Mouse (Mus musculus): ENCODE results near the gene Elmo1.
A peak's percentile ranks its signal among the peaks of the same experiment; 100 is the strongest.
"Not testable (repeated sequence)": the region's sequence is repeated elsewhere in the genome, so short reads cannot be mapped to it uniquely, and the experiment has no call there.

Elmo1 gene

DNA sequence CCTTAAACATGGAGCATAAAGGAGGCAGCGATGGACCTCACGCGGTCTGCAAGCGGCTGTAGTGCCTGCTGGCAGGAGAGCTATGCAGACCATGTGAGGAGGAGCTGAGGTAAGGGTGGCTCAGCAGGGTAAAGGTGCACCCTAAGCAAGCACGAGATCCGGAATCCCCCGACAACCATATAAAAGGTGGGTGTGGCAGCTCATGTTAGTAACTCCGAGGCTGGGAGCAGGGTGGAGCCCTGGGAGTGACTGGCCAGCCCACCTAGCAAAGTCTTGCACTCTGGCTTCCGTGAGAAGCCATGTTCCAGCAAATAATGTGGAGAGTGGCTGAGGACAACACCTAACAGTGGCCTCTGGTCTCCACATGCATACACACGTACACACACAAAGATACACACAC lies 466.3 kb downstream of the Elmo1 start:
- ATAC-seq (ENCODE audit: insufficient number of reproducible peaks, low FRiP score, low TSS enrichment), result no peak

DNA sequence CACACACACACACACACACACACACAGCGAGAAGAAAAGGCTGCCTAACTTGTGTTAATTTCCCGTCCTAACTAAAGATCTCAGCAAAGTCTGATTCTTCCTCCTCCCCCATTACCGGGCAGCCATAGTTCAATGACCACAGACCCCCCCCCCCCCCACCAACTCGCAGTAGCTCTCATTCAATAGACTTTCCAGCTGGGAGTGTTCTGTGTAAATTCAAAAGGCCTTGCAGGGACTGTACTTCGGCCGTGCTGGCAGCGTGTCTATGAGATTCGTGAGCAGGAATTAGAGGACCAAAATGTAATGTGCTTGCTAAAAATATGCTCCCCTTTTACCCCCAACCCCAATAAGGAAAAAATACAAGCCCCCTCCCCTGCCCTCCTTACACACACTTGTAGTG lies 466.8 kb downstream of the Elmo1 start:
- no peak for ATAC-seq (ENCODE audit: insufficient number of reproducible peaks, low FRiP score, low TSS enrichment)

DNA sequence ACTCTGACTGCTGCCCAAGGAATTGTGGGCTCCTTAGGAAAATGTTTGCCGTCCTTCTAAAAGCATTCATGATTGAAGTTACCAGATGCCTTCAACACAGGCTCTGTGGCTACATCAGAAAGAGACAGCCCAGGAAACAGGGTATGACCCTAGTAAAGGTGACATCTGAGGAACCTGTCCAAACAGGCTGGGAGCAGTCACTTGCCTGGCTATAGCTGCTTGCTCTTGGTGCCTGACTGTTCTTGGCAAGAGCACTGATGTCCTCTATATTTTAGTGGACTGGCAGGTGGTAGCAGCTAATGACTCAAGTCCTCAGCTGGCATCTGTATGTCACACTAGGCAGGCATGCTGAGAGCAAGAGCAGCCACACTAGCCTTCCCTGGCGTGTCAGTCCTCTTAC lies 468.0 kb downstream of the Elmo1 start:
- peak; percentile 90 for ATAC-seq (ENCODE audit: insufficient number of reproducible peaks, low FRiP score, low TSS enrichment)

DNA sequence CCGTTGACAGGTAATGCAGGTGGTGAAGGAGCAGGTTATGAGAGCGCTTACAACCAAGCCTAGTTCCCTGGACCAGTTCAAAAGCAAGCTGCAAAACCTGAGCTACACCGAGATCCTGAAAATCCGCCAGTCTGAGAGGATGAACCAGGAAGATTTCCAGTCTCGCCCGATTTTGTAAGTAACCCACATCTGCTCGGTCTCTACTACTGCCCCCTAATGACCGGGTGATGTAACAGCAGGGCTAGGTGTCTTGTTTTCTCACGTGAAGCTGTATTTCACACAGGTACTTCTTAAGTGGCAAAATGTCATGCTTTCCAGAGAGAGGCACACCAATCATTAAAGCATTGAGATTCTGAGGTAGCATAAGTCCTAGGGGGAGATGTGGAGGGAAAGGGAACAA lies 474.0 kb downstream of the Elmo1 start:
- no peak for ATAC-seq (ENCODE audit: insufficient number of reproducible peaks, low FRiP score, low TSS enrichment)

DNA sequence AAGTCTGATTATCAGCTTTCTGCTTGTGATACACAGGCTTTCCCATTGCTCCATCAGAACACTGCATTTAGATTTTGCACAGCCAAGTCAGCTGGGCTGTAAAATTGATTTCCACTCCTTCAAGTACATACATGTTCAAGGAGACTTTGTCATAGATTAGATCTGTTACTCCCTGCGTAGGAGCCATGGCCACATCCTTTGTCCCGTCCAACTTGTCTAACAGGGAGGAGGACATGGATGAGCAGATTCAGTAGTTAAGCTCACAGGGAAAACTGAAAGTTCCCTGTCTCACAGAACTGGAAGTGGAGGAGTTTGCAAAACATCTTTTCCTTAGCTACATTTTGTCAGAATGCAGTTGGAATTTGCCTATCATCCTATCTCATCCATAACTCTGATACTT lies 484.8 kb downstream of the Elmo1 start:
- no peak for ATAC-seq (ENCODE audit: insufficient number of reproducible peaks, low FRiP score, low TSS enrichment)

DNA sequence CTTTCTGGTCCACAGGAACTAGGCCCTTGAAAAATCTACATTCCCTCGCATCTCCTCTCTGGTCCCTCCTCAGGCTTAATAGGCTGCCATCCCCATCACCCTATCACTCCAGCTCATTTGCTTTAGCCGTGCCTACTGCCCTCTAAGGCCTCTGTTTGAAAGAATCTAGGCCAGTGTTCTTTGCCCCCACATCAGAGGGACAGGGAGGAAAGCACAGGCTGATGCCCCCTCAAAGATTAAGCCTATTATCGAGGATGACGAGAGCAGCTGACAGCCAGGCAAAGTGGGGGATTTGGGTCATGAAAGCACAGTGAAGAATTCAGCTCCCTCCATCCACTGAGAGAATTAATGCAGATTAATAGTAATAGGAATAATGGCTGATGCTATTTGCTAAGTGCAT lies 495.5 kb downstream of the Elmo1 start:
- no peak for ATAC-seq (ENCODE audit: insufficient number of reproducible peaks, low FRiP score, low TSS enrichment)

DNA sequence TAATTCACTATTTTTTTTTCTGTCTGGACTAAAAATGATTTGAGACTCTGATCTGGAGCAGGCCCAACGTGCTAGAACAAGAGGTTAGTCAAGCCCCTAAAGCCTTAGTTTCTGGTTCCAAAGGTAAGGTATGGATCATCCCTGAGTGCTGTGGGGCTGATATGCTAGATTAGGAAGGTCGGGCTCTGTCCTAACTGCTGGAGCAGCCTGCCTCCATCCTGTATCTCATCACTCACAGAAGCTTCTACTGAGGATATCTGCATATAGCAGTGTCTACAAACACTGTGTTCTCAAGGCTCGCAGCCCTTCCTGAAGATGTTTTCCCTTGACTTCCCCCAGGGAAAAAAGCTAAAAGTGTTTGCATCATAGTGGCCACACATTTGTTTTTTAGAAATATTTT lies 496.1 kb downstream of the Elmo1 start:
- ATAC-seq (ENCODE audit: insufficient number of reproducible peaks, low FRiP score, low TSS enrichment), result no peak

DNA sequence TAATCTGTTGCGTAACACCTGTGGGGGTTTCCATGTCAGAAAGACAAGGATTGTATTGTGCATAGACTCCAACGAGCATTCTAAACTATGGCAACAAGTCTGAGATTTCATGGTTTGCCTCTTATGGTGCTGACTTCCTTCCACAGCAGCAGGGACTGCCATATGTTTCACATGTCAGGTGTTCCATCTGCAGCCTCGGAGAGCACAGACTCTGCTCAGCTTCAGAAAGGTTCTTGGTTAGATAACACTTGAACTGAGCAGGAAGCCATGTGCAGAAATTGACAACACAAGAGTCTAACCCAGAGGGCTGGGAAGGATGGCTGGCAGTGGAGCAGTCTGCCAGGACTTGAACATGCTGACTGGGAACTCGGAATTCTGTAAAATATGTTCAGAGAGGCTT lies 500.6 kb downstream of the Elmo1 start:
- ATAC-seq (ENCODE audit: insufficient number of reproducible peaks, low FRiP score, low TSS enrichment), result peak; percentile 62; the same call in 1 of the 2 replicates

DNA sequence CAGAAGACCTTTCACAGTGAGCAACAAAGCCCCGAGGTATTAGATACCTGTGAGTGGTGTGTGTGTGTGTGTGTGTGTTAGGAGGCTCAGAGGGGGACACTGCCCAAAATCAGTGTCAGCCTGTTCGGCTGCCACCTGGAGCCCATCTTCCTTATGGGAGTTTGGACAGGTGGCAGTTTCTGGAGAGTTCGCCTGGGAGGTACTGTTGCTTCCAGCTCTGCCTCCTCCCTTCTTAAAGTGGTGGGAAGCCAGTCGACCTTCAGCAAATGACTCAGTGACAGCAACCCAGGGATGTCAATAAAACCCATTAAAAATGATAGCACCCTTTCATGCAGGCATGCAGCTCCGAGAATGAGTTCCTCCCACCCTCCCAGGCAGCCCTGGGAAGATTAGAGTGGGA lies 506.9 kb downstream of the Elmo1 start:
- peak; percentile 53; the same call in 1 of the 2 replicates for ATAC-seq (ENCODE audit: insufficient number of reproducible peaks, low FRiP score, low TSS enrichment)

DNA sequence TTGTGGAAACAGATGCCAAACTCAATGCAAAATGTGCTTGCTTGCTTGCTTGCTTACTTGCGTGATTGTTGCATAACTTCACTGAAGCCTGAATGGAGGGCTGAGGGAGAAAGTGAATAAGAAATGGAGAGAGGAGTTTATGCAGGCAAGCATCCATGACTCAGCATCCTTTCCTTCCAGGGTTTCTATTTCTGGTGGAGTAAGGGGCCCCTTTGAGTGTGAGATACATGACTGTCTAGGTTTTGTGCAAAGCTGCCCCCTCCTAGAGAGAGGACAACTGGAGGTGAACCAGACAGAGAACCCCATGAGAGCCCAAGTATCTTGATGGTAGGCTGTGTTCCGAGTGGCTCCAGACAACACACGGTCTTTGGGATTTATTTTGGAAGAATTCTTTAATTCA lies 508.2 kb downstream of the Elmo1 start:
- no peak for ATAC-seq (ENCODE audit: insufficient number of reproducible peaks, low FRiP score, low TSS enrichment)

DNA sequence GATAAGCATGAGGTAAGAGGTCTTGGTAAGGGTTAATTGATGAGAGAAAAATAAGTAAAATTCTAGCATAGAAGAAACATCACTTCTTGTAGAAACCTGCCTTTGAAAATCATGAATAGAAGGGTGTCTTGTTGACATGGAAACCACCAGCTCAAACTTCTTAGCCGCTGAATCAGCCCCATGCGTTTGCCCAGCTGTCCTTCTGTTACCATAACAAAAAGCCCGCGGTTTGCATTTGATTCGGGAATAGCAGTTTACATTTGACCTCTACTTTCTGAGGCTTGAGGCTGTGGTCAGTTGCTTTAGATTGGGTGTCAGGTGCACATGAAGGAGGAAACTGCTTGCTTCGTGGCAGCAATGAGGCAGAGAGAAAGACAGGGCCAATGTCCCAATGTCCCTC lies 509.9 kb downstream of the Elmo1 start:
- ATAC-seq (ENCODE audit: insufficient number of reproducible peaks, low FRiP score, low TSS enrichment), result no peak

DNA sequence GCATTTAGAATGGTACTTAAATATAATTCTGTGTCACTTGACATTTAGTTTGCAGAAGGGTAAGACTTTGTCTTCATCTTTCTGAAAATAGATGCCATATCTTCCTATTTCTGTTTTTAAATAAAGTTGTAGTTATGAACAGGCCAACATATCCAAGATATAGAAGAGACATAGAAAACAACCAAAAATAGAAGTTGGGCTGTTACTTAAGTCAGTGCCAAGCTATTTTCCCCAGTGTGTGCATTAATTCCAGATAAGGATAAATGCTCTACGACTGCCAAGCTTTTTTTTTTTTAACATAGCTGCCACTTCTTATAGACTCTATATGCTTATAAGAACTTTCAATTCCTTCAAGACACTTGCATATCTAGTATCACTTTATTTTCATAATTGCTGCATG lies 511.0 kb downstream of the Elmo1 start:
- no peak for ATAC-seq (ENCODE audit: insufficient number of reproducible peaks, low FRiP score, low TSS enrichment)

DNA sequence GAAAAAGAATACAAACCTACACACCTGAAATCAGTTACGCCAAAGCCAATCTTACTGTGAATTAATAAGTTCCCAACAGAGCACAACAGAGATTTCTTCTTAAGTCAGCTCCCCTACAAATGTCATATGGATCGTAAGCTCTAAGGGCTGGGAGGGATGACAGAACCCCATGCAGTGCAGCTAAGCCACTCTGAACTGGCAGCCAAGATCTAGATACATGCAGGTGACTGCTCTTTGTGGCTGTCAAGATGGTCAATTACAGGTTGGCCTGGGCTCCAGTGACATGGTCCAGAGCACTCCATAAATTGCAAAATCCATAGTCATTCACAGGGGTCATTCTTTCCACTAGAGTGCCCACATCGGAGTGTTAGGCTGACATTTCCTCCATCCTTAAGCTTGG lies 516.5 kb downstream of the Elmo1 start:
- peak; percentile 58; the same call in 1 of the 2 replicates for ATAC-seq (ENCODE audit: insufficient number of reproducible peaks, low FRiP score, low TSS enrichment)

DNA sequence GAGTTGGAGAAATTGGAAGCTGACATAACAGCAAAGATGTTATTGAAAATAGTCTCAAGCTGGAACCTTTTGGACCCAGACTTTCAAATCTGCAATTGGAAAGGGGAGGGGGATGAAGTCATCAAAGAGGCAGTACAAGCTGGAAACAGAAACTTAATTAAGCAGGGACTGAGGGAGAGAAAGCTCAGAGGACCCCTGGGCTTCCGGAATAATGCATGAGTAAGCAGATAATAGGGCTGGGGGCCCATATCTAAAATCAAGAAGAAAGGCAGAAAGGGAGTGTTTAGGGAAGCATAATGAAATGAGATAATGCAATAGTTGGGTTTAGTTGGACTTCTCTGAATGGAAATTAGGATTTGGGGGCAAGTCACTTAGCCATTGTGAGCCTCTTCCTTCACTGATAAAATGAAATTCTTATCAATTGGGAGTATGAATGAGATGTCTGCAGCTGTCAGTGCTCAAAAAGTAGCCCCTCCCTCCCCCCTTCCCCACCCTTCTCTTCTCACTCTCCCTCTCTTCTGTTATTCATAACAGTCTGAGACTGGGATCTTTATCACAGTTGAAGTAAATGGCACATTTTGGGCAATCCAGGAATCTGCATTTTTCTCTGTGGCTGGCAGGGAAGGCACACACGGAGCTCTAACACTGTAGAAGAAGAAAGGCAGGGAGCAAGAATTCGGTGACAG lies 518.8 kb downstream of the Elmo1 start:
- ATAC-seq (ENCODE audit: insufficient number of reproducible peaks, low FRiP score, low TSS enrichment), result no peak

DNA sequence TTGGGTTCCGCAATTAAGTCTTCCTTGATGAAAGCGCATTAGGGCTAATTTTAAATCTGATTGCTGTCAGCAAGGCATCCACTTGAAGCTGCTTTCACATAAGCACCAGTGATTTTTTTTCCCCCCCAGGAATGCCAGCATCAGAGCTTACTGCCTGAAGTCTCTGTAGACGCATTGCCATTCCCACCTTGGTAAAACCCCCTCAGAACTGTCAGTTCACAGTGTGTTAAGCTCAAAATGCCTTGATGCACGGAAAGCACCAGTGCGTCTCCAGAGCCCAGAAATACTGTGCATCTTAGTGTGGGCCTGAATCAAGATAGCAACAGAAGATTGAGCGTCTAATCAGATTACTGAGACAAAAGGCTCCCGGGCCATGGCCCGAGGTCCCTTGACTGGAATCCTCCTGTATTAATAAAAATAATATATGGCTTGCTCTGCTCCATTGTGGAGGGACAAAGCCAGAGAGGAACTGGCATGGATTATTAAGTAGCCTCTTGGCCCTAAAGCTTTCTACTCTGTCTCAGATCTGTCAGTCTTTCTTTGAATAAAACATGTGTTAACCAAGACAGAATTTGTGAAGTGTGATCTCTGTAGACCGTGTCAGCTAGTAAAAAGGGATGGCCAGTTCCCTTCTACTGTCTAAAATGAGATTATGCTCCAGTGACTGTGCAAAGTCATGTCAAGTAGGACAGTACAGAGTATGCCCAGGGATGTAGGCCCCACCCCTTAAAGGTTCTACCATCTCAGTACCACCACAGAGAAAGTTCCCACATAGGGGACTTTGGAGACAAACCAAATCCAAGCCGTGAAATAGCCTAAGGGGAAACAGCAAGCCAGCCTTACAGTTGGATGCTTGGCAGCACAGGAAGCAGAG lies 525.4 kb downstream of the Elmo1 start:
- no peak for ATAC-seq (ENCODE audit: insufficient number of reproducible peaks, low FRiP score, low TSS enrichment)

DNA sequence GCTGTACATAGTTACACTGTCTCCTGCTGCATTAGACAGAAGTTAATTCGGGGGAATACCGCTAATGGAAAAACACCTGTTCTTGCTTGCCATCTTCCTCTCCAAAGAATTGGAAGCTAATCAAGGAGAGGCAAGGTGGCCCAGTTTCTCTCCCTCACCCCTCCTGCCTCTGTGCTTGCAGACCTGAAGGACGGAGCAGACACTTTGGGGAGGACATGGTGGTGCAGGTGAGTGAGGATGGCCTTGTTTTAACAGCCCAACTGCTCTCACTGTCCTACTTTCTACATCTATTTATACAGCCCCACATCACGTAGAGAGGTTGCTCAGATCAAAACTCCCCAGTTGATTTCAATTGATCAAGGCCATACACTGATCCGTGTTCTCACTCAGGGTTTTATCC lies 529.5 kb downstream of the Elmo1 start:
- peak; percentile 75 for ATAC-seq (ENCODE audit: insufficient number of reproducible peaks, low FRiP score, low TSS enrichment)

DNA sequence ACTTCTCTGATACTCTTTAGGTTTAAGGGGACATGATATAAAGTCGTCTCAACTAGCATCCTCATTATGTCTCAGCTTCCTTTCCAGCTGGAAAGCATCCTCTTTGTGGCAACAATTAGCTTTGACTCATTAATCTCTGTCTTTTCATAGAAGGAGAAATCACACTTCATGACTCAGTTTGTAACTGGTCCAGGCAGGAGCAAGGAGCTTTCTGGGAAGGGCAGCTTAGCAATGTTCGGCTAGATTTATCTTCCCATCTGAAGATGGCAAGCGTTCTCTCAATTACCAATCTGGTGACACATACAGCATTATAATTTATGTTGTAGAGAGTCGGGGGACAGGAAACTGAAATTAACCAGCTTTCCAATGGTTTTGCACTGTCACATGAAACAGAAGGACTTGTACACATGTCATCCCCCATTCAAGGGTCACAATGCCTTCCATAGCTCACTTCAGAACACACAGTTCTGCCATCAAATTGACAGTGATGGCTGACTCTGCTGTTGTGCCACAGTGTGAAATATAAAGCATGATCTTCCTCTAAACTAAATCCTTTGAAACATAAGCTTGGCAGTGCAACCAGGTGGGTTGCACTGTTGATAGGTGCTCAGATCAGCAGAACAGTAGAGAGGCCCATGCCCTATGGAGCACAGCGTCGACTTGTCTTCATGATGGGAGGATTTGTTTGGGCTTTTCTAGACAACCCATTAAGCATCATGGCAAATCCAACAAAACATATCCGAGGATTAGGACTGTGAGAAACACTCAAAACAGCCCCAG lies 532.9 kb downstream of the Elmo1 start:
- no peak for ATAC-seq (ENCODE audit: insufficient number of reproducible peaks, low FRiP score, low TSS enrichment)

DNA sequence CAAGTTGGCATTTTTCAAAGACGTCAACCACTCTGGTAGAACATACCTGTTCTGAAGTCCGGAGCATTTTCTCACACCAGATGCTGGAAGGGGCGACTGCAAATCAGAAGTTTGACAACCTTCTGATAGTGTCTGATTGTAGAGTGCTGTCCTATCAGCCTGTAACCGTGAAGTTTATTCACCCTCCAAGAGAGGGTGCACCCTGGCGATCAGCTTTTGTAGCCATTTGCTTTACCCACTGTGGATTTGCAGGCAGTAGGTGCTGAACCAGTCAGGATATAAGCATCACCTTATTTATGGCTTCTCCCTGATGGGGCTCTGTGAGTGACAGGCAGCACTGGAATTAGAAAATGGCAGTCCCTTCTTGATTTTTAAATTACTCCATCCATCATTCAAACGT lies 537.4 kb downstream of the Elmo1 start:
- no peak for ATAC-seq (ENCODE audit: insufficient number of reproducible peaks, low FRiP score, low TSS enrichment)

DNA sequence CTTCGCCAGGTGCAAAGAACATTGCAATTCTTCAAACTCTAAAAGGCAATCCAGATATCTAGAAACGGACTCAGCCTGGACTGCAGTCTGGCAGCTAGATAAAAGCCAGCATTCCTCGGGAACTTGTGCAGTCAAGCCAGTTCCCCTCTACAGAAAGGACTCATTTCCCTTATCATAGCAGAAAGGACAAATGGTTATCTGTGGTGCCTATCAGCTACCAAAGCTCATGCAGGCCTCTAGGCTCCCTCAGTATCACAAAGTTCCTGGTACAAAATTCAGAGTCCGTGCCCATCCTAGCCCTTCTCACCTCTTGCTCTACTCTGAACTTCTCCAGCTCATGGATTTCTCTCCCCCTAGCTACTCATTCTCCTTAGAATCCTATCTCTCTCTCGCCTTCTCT lies 542.1 kb downstream of the Elmo1 start:
- ATAC-seq (ENCODE audit: insufficient number of reproducible peaks, low FRiP score, low TSS enrichment), result no peak

DNA sequence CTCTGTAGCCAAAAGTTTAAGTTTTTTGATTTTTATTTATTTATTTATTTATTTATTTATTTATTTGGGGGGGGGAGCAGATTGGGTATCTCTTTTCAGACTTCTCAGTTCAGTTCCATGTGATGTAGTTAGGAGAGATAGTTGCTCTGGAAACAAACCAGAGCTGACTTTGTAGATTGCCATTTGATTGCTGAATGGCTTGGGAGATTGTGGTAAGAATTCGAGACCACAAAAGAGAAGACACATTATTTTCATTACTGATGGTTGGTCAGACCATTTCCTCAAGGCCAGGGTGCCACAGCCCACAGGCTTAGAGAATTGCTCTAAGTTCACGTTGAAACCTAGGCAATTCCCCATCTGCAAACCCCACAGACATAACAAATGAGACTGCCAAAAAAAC lies 544.3 kb downstream of the Elmo1 start:
- not testable (repeated sequence) for ATAC-seq (ENCODE audit: insufficient number of reproducible peaks, low FRiP score, low TSS enrichment)

DNA sequence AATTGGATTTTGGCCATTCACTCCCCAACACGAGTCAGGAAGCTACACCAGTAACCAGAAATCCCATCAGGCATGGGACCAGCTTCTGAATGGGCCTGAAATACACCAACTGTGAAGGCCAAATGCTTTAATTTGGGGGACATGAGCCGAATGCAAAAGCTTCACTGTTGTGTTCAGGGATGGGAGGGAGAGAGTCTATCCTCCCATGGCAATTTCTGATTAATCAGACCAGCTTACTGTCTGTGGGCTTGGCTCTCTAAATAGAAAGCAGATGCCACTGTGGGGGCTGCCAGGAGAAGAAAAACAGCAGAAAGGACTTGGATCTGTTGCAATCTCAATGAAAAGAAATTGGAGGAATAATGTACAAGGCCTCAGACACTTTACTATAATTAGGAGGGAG lies 545.2 kb downstream of the Elmo1 start:
- peak; percentile 91 for ATAC-seq (ENCODE audit: insufficient number of reproducible peaks, low FRiP score, low TSS enrichment)
